In the genomic region with DNA sequence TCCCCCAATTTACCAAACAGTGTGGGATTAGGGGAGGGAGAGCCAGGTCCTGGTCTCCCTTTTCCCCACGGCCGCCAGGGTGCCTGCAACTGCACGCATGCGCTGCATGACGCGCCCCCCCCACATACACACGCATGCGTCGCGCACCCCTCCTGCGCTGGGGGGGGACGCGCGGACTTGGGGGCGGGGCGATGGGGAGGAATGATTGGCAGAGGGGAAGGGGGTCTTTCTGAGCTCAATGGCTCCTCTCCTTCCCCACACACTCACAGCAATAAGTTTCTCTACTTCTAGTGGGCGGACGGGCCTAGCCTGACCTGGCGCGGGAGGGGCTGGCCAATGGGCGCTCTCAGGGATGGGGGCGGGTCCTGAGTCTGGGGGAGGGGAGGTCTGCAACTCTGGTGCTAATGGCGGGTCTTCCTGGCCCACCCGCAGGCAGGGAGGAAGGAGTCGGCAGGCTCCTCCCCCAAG, we compare ENCODE assay signal across 8 mouse cellular contexts. TPM values are rescaled to one million over a fixed set of nuclear protein-coding genes. Genes with fewer than 3 reads are reported as not detected.
A peak's percentile ranks its signal among the peaks of the same experiment; 100 is the strongest.
DNase-seq lines count a peak whose midpoint lies in the region; ATAC-seq and TF ChIP-seq lines count a peak whose summit lies in the region.

No protein-coding gene starts in this region.

- 2% methylated on average over 25 of the region's 25 CpGs for WGBS in kidney, adult 2 months
- WGBS in forebrain, embryonic 14.5 days: 2% methylated on average over 25 of the region's 25 CpGs
- 0% methylated on average over 25 of the region's 25 CpGs for WGBS in limb, embryonic 12.5 days
- under 1% methylated on average over 23 of the region's 25 CpGs for WGBS in neural tube, embryonic 13.5 days

- 0 out of 2 replicates have a peak, but pooled peaks have one; percentile 13 for TF ChIP-seq CTCF in kidney, adult 2 months (conservative IDR thresholded peaks at IDR 0.05; ENCODE audit: insufficient read depth, insufficient read length, low read depth, low read length)

- no peak for TF ChIP-seq POLR2A in kidney, adult 2 months (IDR thresholded peaks at IDR 0.05; ENCODE audit: low read depth, low read length)

- peak overlapping the region; percentile 45 for H3K4me2 ChIP-seq in forebrain, embryonic 14.5 days (ENCODE audit: low read length)
- H3K4me2 ChIP-seq in limb, embryonic 12.5 days: peak overlapping the region; percentile 55
- H3K4me2 ChIP-seq in neural tube, embryonic 13.5 days: peak overlapping the region; percentile 53

- H3K9ac ChIP-seq in forebrain, embryonic 14.5 days (ENCODE audit: low read length): peak overlapping the region; percentile 32; the same call in 1 of the 2 replicates
- H3K9ac ChIP-seq in limb, embryonic 12.5 days (replicated peaks): peak overlapping the region; percentile 34
- H3K9ac ChIP-seq in neural tube, embryonic 13.5 days: 0 out of 2 replicates have a peak overlapping the region, but pooled peaks have one; percentile 13

- ATAC-seq in forebrain, embryonic 14.5 days: peak; percentile 63
- peak; percentile 65; the same call in 1 of the 2 replicates for ATAC-seq in limb, embryonic 12.5 days (ENCODE audit: insufficient number of reproducible peaks, insufficient read depth, low FRiP score, low TSS enrichment, low read depth)
- ATAC-seq in neural tube, embryonic 13.5 days (ENCODE audit: low read depth): peak; percentile 57

- H3K4me1 ChIP-seq in kidney, adult 2 months (ENCODE audit: control insufficient read depth, insufficient read depth, low read length): no peaks in the 10 kb centered on the region
- peaks cover 4% of the 10 kb centered on the region; the same call in 1 of the 2 replicates for H3K4me1 ChIP-seq in forebrain, embryonic 14.5 days (ENCODE audit: control insufficient read depth, insufficient read depth, low read length)
- peaks cover 26% of the 10 kb centered on the region for H3K4me1 ChIP-seq in limb, embryonic 12.5 days (replicated peaks)
- peaks cover 35% of the 10 kb centered on the region for H3K4me1 ChIP-seq in neural tube, embryonic 13.5 days (replicated peaks)

- no peaks in the 10 kb centered on the region for H3K9me3 ChIP-seq in forebrain, embryonic 14.5 days (replicated peaks; ENCODE audit: control insufficient read depth, low read length)
- no peaks in the 10 kb centered on the region for H3K9me3 ChIP-seq in limb, embryonic 12.5 days
- H3K9me3 ChIP-seq in neural tube, embryonic 13.5 days: no peaks in the 10 kb centered on the region

- no peaks in the 10 kb centered on the region for H3K36me3 ChIP-seq in kidney, adult 2 months (ENCODE audit: control insufficient read depth, insufficient read depth, low read length)
- no peaks in the 10 kb centered on the region for H3K36me3 ChIP-seq in forebrain, embryonic 14.5 days (ENCODE audit: control insufficient read depth, insufficient read depth, low read length)
- no peaks in the 10 kb centered on the region for H3K36me3 ChIP-seq in limb, embryonic 12.5 days
- H3K36me3 ChIP-seq in neural tube, embryonic 13.5 days: no peaks in the 10 kb centered on the region

- peak; percentile 30 for DNase-seq in kidney, adult 2 months
- no peak for DNase-seq in kidney, adult 8-10 months
- DNase-seq in ZHBTc4 (ENCODE audit: low read depth, low spot score): peak; percentile 90
- peak; percentile 59 for DNase-seq in forebrain, embryonic 14.5 days (ENCODE audit: low spot score)
- DNase-seq in spleen, postnatal 10 days (ENCODE audit: low spot score in 2 of 2): no peak
- no peak for DNase-seq in left cerebral cortex, adult 9 months (ENCODE audit: low spot score in 2 of 2)

- no peak overlapping the region for H3K27ac ChIP-seq in kidney, adult 2 months (ENCODE audit: insufficient read depth, low read depth, low read length)
- H3K27ac ChIP-seq in forebrain, embryonic 14.5 days (ENCODE audit: low read depth, low read length): no peak overlapping the region
- 0 out of 2 replicates have a peak overlapping the region, but pooled peaks have one; percentile 7 for H3K27ac ChIP-seq in limb, embryonic 12.5 days
- no peak overlapping the region for H3K27ac ChIP-seq in neural tube, embryonic 13.5 days (replicated peaks)

- H3K27me3 ChIP-seq in kidney, adult 2 months (replicated peaks; ENCODE audit: control insufficient read depth, insufficient read depth, low read length): no peaks in the 10 kb centered on the region
- H3K27me3 ChIP-seq in forebrain, embryonic 14.5 days (replicated peaks; ENCODE audit: control insufficient read depth, insufficient read depth, low read length): peaks cover 36% of the 10 kb centered on the region
- H3K27me3 ChIP-seq in limb, embryonic 12.5 days: peaks cover 97% of the 10 kb centered on the region
- H3K27me3 ChIP-seq in neural tube, embryonic 13.5 days: peaks cover 62% of the 10 kb centered on the region

- no peak overlapping the region for H3K4me3 ChIP-seq in kidney, adult 2 months (ENCODE audit: insufficient read depth, low read depth, low read length)
- peak overlapping the region; percentile 21 for H3K4me3 ChIP-seq in forebrain, embryonic 14.5 days (ENCODE audit: low read depth, low read length)
- peak overlapping the region; percentile 34 for H3K4me3 ChIP-seq in limb, embryonic 12.5 days (replicated peaks)
- peak overlapping the region; percentile 30 for H3K4me3 ChIP-seq in neural tube, embryonic 13.5 days

RNA-seq across cellular contexts. Expression of gene Kcnc3, which starts 13.7 kb away (rescaled TPM):
- polyA plus RNA-seq in kidney, adult 2 months (2012; rRNA removed): 19.1 and 20.6 TPM in 2 replicates
- 2.1 and 2.2 TPM in 2 replicates for polyA plus RNA-seq in forebrain, embryonic 14.5 days (2014; fragmentation: Nextera tagmentation; extraction: Ambion mirVana)
- 0.37 and 0.49 TPM in 2 replicates for polyA plus RNA-seq in limb, embryonic 12.5 days (2016; fragmentation: Nextera tagmentation; extraction: Ambion mirVana)
- polyA plus RNA-seq in neural tube, embryonic 13.5 days (2015; fragmentation: Nextera tagmentation; extraction: Ambion mirVana): 4.7 and 5.2 TPM in 2 replicates

RNA-seq across cellular contexts. Expression of gene Napsa, which starts 32.0 kb away (rescaled TPM):
- polyA plus RNA-seq in kidney, adult 2 months (2012; rRNA removed): 4,402 and 6,941 TPM in 2 replicates
- polyA plus RNA-seq in forebrain, embryonic 14.5 days (2014; fragmentation: Nextera tagmentation; extraction: Ambion mirVana): 0.74 and 0.79 TPM in 2 replicates
- polyA plus RNA-seq in limb, embryonic 12.5 days (2016; fragmentation: Nextera tagmentation; extraction: Ambion mirVana): 0.83 and 1.4 TPM in 2 replicates
- polyA plus RNA-seq in neural tube, embryonic 13.5 days (2015; fragmentation: Nextera tagmentation; extraction: Ambion mirVana): 1.2 and 1.6 TPM in 2 replicates

RNA-seq across cellular contexts. Expression of gene Nr1h2, which starts 50.4 kb away (rescaled TPM):
- polyA plus RNA-seq in kidney, adult 2 months (2012; rRNA removed): 136 and 159 TPM in 2 replicates
- polyA plus RNA-seq in forebrain, embryonic 14.5 days (2014; fragmentation: Nextera tagmentation; extraction: Ambion mirVana): 72.6 and 78.2 TPM in 2 replicates
- 70.7 and 72.0 TPM in 2 replicates for polyA plus RNA-seq in limb, embryonic 12.5 days (2016; fragmentation: Nextera tagmentation; extraction: Ambion mirVana)
- polyA plus RNA-seq in neural tube, embryonic 13.5 days (2015; fragmentation: Nextera tagmentation; extraction: Ambion mirVana): 60.1 and 65.2 TPM in 2 replicates

RNA-seq across cellular contexts. Expression of gene Pold1, which starts 55.5 kb away (rescaled TPM):
- 12.7 and 14.2 TPM in 2 replicates for polyA plus RNA-seq in kidney, adult 2 months (2012; rRNA removed)
- polyA plus RNA-seq in forebrain, embryonic 14.5 days (2014; fragmentation: Nextera tagmentation; extraction: Ambion mirVana): 32.6 and 33.0 TPM in 2 replicates
- 132 and 140 TPM in 2 replicates for polyA plus RNA-seq in limb, embryonic 12.5 days (2016; fragmentation: Nextera tagmentation; extraction: Ambion mirVana)
- 22.5 and 22.7 TPM in 2 replicates for polyA plus RNA-seq in neural tube, embryonic 13.5 days (2015; fragmentation: Nextera tagmentation; extraction: Ambion mirVana)

Comparison
In these comparisons a context has a peak if more than half of its experiments do, and no peak if none do; other contexts are left out.
1. DNase-seq: peak in kidney, adult 2 months (single experiment), ZHBTc4 (single experiment) and forebrain, embryonic 14.5 days (single experiment); none in kidney, adult 8-10 months (0 of 2), spleen, postnatal 10 days (0 of 2) and left cerebral cortex, adult 9 months (0 of 2).
2. RNA of gene Napsa, which starts 32.0 kb away (polyA plus RNA-seq): 4,402 to 6,941 TPM in kidney, adult 2 months; 1.2 to 1.6 TPM in neural tube, embryonic 13.5 days, 0.83 to 1.4 TPM in limb, embryonic 12.5 days and 0.74 to 0.79 TPM in forebrain, embryonic 14.5 days; every median in the first group is over 1,000 times any median in the second.
3. Peak in every context shown above with its lines, with median percentiles within 50 percentile points of each other: ATAC-seq, H3K4me2 ChIP-seq and H3K9ac ChIP-seq.